Mouse (Mus musculus): ENCODE measurements around the gene E130218I03Rik. TPM values are rescaled to one million over a fixed set of nuclear protein-coding genes. Genes with fewer than 3 reads are reported as not detected.

E130218I03Rik gene
- polyA plus RNA-seq, 1 experiment from 2014 or later, result 0.65 TPM

DNA sequence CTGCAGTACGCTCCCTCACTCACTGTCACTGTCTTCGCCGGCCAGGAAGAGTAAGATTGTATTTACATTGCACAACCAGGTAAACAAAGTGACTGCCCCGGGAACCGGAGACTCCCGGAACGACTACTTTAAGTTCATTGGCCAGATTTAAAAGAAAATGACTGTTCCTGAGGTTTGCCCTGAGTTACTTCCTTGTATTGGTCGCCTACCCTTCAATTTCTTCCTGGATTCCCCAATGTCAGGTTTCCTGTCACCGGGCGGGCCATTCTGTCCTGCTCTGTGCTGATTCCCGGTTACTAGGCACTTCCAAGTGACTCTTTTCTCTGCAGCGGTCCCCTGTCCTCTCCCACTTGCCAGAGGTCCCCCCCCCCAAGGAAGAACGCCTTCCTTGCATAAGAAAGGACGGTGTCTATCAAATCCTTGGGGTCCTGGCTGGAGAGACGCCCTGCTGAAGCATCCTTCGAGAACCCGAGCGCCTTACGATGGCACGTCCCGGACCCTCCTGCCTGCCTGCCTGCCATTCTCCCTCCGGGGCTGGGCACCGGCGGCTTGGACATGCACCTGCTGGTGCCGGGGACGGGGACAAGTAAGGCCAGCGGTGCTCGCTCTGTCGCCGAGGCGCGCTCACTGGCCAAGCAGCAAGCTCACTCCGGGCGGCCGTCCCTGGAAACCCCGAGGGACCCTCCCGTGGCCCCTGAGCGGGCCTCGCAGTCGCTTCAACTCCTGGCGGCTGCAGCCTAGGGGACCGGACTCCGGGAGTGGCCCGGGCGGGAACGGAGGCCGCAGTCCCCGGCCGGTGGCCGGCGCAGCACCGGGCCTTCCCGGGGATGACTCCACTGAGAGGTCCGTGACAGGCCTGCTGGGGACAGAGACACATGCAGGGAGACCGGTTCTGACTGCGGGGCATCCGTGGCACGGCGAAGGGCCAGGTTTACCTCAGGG, 43.0 kb downstream of the E130218I03Rik start:
- Histone ChIP-seq H3K4me2 (ENCODE audit: low read depth, low read length) (peak overlapping the region; percentile 92), H3K36me3 (replicated peaks; ENCODE audit: control insufficient read depth, insufficient read depth, low read depth, low read length) (peaks cover 6% of the 10 kb centered on the region; the same call in 1 of the 2 replicates), H3K9me3 (replicated peaks; ENCODE audit: control insufficient read depth, low read length) (no peaks in the 10 kb centered on the region), H3K4me1 (ENCODE audit: control insufficient read depth, insufficient read depth, low read length) (0 out of 2 replicates have a peak, but pooled peaks cover 2% of the 10 kb centered on the region), H3K9ac (replicated peaks; ENCODE audit: low read length) (peak overlapping the region; percentile 99), H3K27ac (replicated peaks; ENCODE audit: low read depth, low read length) (peak overlapping the region; percentile 100), H3K4me3 (ENCODE audit: low read depth, low read length) (peak overlapping the region; percentile 98), H3K27me3 (ENCODE audit: control insufficient read depth, insufficient read depth, low read length) (no peaks in the 10 kb centered on the region)
- DNase-seq (ENCODE audit: low spot score) (no peak), ATAC-seq (replicated peaks; ENCODE audit: insufficient number of reproducible peaks, low FRiP score, low TSS enrichment, low read depth) (peak; percentile 63)
- WGBS, result 3% methylated on average over 59 of the region's 59 CpGs

DNA sequence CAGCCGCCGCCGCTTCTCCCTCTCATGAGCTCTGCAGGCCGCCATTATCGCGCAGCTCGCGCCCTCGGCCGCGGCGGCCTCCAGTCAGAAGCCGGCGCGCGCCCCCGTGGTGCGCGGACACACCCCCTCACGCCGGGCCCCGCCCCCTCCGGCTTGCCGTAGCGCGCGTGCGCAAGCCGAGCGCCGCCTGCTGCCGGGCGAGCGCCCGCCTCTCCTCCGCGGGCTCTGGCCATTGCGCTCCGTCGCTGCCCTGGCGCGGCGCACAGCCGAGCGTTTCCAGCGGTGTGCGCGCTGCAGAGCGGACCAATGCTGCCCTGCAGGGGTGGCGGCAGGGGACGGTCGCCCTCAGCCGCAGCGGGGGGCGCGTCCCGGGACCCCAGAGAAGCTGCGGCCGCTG, 43.7 kb downstream of the E130218I03Rik start:
- H3K36me3 ChIP-seq (replicated peaks; ENCODE audit: control insufficient read depth, insufficient read depth, low read depth, low read length), result peaks cover 4% of the 10 kb centered on the region; the same call in 1 of the 2 replicates
- peak overlapping the region; percentile 72 for H3K4me2 ChIP-seq (ENCODE audit: low read depth, low read length)
- H3K27ac ChIP-seq (replicated peaks; ENCODE audit: low read depth, low read length), result peak overlapping the region; percentile 100
- peak overlapping the region; percentile 99 for H3K9ac ChIP-seq (replicated peaks; ENCODE audit: low read length)
- H3K9me3 ChIP-seq (replicated peaks; ENCODE audit: control insufficient read depth, low read length), result no peaks in the 10 kb centered on the region
- H3K4me1 ChIP-seq (ENCODE audit: control insufficient read depth, insufficient read depth, low read length), result 0 out of 2 replicates have a peak, but pooled peaks cover 2% of the 10 kb centered on the region
- peak overlapping the region; percentile 98 for H3K4me3 ChIP-seq (ENCODE audit: low read depth, low read length)
- ATAC-seq (replicated peaks; ENCODE audit: insufficient number of reproducible peaks, low FRiP score, low TSS enrichment, low read depth) (peak; percentile 93), DNase-seq (ENCODE audit: low spot score) (peak; percentile 95)
- under 1% methylated on average over 53 of the region's 59 CpGs for WGBS
- H3K27me3 ChIP-seq (ENCODE audit: control insufficient read depth, insufficient read depth, low read length), result no peaks in the 10 kb centered on the region

DNA sequence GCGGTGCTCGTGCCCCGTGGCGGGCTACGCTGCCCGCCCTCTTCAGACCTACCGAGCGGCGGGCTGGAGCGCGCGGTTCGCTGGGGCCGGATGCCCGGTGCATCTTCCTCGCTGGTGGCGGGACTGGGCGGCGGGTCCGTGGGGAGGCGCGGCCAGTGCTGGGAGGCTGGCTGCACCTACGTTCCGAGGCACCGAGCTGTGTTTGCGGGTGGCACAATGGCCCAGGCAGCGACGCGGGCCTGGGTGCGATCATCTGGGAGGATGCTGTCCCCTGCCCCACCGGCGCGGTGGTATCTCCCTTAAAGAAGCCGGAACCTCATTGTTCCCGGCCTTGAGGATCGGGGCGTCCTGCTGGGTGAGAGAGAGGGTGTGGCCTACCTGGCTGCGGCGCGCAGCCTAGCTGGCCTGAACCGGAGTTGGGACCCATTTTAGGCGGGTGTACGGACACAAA, 44.1 kb downstream of the E130218I03Rik start, which contains the start of gene Pdik1l:
Gene Pdik1l (minus strand): TSS at position 321 of the 451 bp plus-strand sequence.
- DNase-seq (ENCODE audit: low spot score) (peak; percentile 88), ATAC-seq (replicated peaks; ENCODE audit: insufficient number of reproducible peaks, low FRiP score, low TSS enrichment, low read depth) (peak; percentile 54)
- Histone ChIP-seq H3K4me3 (ENCODE audit: low read depth, low read length) (peak within 1 kb of the TSS; percentile 98), H3K9ac (replicated peaks; ENCODE audit: low read length) (peak within 1 kb of the TSS; percentile 99), H3K36me3 (replicated peaks; ENCODE audit: control insufficient read depth, insufficient read depth, low read depth, low read length) (peaks cover 4% of the 10 kb centered on the region; the same call in 1 of the 2 replicates), H3K4me2 (ENCODE audit: low read depth, low read length) (peak within 1 kb of the TSS; percentile 92), H3K27me3 (ENCODE audit: control insufficient read depth, insufficient read depth, low read length) (no peaks in the 10 kb centered on the region), H3K9me3 (replicated peaks; ENCODE audit: control insufficient read depth, low read length) (no peaks in the 10 kb centered on the region), H3K4me1 (ENCODE audit: control insufficient read depth, insufficient read depth, low read length) (0 out of 2 replicates have a peak, but pooled peaks cover 2% of the 10 kb centered on the region), H3K27ac (replicated peaks; ENCODE audit: low read depth, low read length) (peak within 1 kb of the TSS; percentile 100)
- under 1% methylated on average over 43 of the region's 43 CpGs for WGBS

DNA sequence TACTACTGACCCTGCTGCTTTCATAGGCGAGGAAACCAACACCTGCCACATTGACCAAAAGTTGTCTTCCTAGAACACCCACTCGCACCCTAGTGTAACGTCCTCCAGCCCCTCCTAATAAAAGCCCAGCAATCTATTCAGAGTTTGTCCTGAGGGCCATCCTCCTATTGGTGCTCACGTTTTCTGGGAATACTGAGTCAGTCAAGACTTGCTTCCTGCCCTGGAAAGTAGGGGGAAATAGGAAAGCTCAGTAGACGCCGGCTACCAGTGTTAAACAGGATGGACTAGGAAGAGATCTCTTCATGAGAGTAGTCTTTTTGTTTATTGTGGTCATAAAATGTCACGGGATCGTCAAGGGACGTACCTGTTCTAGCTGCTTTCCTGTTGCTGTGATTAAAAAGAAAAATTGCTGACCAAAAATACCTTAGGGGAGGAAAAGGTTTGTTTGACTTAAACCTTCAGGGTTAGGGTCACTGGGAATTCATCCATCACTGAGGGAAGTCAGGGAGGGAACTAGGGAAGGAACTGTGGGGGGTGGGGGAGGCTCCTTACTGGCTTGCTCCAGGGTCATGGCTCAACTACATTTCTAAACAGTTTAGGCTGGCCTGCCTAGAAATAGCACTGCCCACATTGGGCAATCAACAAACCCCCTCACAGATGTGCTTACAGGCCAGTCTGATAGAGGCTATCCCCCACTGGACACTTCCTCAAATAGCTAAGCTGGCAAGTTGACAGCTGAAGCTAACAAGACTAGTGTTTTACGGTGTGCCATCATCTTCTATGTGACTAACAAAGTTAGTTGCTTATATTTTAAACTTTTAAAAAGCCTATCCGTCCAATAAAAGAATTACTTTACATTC, 45.2 kb downstream of the E130218I03Rik start:
- Histone ChIP-seq H3K9me3 (replicated peaks; ENCODE audit: control insufficient read depth, low read length) (no peaks in the 10 kb centered on the region), H3K9ac (replicated peaks; ENCODE audit: low read length) (peak overlapping the region; percentile 99), H3K4me3 (ENCODE audit: low read depth, low read length) (peak overlapping the region; percentile 98), H3K27ac (replicated peaks; ENCODE audit: low read depth, low read length) (peak overlapping the region; percentile 100; the same call in 1 of the 2 replicates), H3K4me1 (ENCODE audit: control insufficient read depth, insufficient read depth, low read length) (0 out of 2 replicates have a peak, but pooled peaks cover 2% of the 10 kb centered on the region), H3K36me3 (replicated peaks; ENCODE audit: control insufficient read depth, insufficient read depth, low read depth, low read length) (peaks cover 3% of the 10 kb centered on the region; the same call in 1 of the 2 replicates), H3K4me2 (ENCODE audit: low read depth, low read length) (peak overlapping the region; percentile 72), H3K27me3 (ENCODE audit: control insufficient read depth, insufficient read depth, low read length) (no peaks in the 10 kb centered on the region)
- ATAC-seq (replicated peaks; ENCODE audit: insufficient number of reproducible peaks, low FRiP score, low TSS enrichment, low read depth) (no peak), DNase-seq (ENCODE audit: low spot score) (no peak)
- 42% methylated on average over 11 of the region's 11 CpGs for WGBS

DNA sequence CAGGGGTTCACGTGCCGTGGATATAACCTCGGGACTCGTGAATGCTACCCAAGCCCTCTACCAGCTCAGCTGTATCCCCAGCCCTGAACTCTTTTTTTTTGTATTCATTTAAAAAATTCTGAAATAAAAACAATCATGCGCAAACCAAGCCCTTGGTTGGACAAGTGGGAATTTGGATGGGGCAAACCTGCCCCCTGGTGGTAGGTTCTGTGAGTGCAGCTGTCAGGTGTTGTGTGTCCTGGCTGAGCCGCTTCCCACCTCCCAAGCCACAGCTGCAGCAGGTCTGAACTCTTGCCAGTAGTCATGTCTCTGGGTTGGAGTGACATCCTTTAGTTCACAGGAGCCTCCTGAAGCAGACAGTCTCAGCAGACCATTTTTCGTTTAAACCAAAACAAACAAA, 48.6 kb downstream of the E130218I03Rik start:
- Histone ChIP-seq H3K4me1 (ENCODE audit: control insufficient read depth, insufficient read depth, low read length) (no peaks in the 10 kb centered on the region), H3K27ac (replicated peaks; ENCODE audit: low read depth, low read length) (no peak overlapping the region), H3K4me2 (ENCODE audit: low read depth, low read length) (no peak overlapping the region), H3K9ac (replicated peaks; ENCODE audit: low read length) (no peak overlapping the region), H3K36me3 (replicated peaks; ENCODE audit: control insufficient read depth, insufficient read depth, low read depth, low read length) (no peaks in the 10 kb centered on the region), H3K4me3 (ENCODE audit: low read depth, low read length) (no peak overlapping the region), H3K27me3 (ENCODE audit: control insufficient read depth, insufficient read depth, low read length) (no peaks in the 10 kb centered on the region), H3K9me3 (replicated peaks; ENCODE audit: control insufficient read depth, low read length) (no peaks in the 10 kb centered on the region)
- ATAC-seq (replicated peaks; ENCODE audit: insufficient number of reproducible peaks, low FRiP score, low TSS enrichment, low read depth) (no peak), DNase-seq (ENCODE audit: low spot score) (peak; percentile 89)
- 20% methylated on average over 7 of the region's 7 CpGs for WGBS

DNA sequence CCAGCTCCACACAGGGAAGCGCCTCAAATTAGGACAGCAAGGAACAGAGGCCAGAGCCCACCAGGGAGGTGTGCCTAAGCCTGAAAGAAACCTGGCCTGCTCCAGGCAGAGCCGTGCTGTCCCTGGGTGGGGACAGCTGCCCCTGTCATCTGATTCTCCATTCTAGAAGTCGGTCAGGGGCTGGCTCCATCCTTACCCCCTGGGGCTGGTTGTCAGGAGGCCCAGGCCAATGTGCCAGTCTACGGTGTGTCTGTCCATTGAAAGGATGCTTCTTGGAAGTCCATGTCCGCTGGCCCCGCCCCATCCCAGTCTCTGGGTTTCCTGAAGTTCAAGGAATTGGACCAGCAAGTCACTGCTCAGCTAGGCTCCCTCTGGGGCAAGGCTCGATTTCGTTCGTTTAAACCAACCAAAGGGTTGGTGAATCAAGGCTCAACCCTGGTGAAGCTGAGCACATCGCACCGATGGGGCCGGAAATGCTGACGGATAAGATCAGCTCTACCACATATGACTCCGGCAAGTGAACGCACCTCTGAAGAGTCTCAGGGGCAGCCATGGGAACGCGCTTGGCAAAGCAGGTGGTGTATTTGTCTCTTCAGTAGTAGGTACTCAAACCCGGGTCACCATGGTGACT, 49.7 kb downstream of the E130218I03Rik start:
- Histone ChIP-seq H3K27ac (replicated peaks; ENCODE audit: low read depth, low read length) (no peak overlapping the region), H3K9me3 (replicated peaks; ENCODE audit: control insufficient read depth, low read length) (no peaks in the 10 kb centered on the region), H3K36me3 (replicated peaks; ENCODE audit: control insufficient read depth, insufficient read depth, low read depth, low read length) (no peaks in the 10 kb centered on the region), H3K27me3 (ENCODE audit: control insufficient read depth, insufficient read depth, low read length) (no peaks in the 10 kb centered on the region), H3K4me1 (ENCODE audit: control insufficient read depth, insufficient read depth, low read length) (no peaks in the 10 kb centered on the region), H3K9ac (replicated peaks; ENCODE audit: low read length) (no peak overlapping the region), H3K4me2 (ENCODE audit: low read depth, low read length) (no peak overlapping the region), H3K4me3 (ENCODE audit: low read depth, low read length) (no peak overlapping the region)
- 71% methylated on average over 18 of the region's 18 CpGs for WGBS
- no peak for DNase-seq (ENCODE audit: low spot score)
- ATAC-seq (replicated peaks; ENCODE audit: insufficient number of reproducible peaks, low FRiP score, low TSS enrichment, low read depth), result no peak

DNA sequence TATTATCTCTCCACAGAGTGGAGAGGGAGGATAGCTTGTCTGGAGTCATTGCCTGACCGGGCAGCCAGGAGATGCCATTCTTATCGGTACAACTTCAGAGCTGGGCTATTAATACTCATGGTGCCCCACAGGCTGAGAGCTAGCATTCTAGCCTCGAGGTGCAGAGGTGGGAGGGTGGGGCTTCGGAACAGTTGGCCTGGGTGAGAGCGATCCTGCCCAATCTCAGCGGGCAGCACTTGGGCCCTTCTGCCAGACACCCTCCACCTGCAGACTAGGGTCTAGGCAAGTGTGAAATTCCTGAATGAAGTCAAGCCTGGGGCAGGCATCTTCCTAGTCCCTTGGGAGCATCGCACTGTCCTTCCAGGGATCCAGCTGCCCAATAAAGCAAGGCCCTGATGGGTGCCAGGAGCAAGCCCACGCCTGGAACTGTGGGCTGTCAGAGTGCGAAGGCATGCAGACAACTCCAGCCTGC, 50.3 kb downstream of the E130218I03Rik start:
- Histone ChIP-seq H3K4me3 (ENCODE audit: low read depth, low read length) (no peak overlapping the region), H3K27me3 (ENCODE audit: control insufficient read depth, insufficient read depth, low read length) (no peaks in the 10 kb centered on the region), H3K4me2 (ENCODE audit: low read depth, low read length) (no peak overlapping the region), H3K4me1 (ENCODE audit: control insufficient read depth, insufficient read depth, low read length) (no peaks in the 10 kb centered on the region), H3K9me3 (replicated peaks; ENCODE audit: control insufficient read depth, low read length) (no peaks in the 10 kb centered on the region), H3K36me3 (replicated peaks; ENCODE audit: control insufficient read depth, insufficient read depth, low read depth, low read length) (no peaks in the 10 kb centered on the region), H3K9ac (replicated peaks; ENCODE audit: low read length) (no peak overlapping the region), H3K27ac (replicated peaks; ENCODE audit: low read depth, low read length) (no peak overlapping the region)
- DNase-seq (ENCODE audit: low spot score), result no peak
- 73% methylated on average over 9 of the region's 9 CpGs for WGBS
- no peak for ATAC-seq (replicated peaks; ENCODE audit: insufficient number of reproducible peaks, low FRiP score, low TSS enrichment, low read depth)

Data from embryonic facial prominence, embryonic 11.5 days (tissue).